Mouse (Mus musculus) ovary, postnatal 10 days (tissue): ENCODE measurements around the gene Zfp658.
A peak's percentile ranks its signal among the peaks of the same experiment; 100 is the strongest.

ENCODE experiments used
- DNase-seq: peaks from one replicate; pipeline ENCODE4 v3.0.0; 2022; ENCODE audit warnings: low spot score

The Zfp658 gene

GRCm38 (mm10) chr7:43562006-43562633, at the start of gene Zfp658:
Gene Zfp658, plus strand, starts transcription at chr7:43562256.
- peak; percentile 54 for DNase-seq

DNA sequence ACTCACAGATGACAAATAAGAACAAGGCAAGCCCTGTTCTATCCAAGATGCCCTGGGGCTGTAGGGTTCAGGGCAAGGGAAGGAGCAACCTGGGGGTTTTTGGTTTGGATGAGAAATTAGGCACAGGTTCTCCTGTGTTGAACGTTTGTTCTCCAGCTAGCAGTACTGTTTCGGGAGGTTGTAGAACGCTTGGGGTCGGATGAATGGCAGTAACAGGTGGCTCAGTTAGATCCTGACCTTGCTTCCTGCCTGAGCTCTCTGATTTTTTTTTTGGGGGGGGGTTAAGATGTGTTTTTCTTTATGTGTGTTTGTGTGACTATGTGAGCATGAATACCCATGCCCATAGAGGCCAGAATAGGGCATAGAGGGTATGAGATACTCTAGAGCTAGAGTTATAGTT, 49.5 kb upstream of the Zfp658 start:
- DNase-seq: no peak

GRCm38 (mm10) chr7:43515076-43515475, 47.0 kb upstream of the Zfp658 start:
- no peak for DNase-seq

DNA sequence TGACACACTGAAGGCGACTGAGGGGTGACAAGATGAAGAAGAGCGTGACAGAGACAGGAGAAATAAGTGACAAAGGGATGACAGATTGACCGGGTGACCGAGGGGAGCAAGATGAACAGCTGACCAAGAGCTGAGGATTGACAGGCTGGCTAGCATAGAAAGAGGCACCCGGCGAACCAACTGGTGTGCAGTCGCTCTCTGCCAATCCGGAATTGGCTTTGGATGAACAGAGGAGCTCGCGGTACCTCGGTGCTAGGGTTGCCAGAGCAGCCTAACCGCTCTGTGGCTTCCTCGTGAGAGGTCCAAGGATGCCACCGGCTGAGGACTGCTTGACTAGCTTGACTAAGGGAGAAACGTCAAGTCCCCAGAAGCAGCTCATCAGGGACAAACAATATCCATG, 43.7 kb upstream of the Zfp658 start:
- no peak for DNase-seq

DNA sequence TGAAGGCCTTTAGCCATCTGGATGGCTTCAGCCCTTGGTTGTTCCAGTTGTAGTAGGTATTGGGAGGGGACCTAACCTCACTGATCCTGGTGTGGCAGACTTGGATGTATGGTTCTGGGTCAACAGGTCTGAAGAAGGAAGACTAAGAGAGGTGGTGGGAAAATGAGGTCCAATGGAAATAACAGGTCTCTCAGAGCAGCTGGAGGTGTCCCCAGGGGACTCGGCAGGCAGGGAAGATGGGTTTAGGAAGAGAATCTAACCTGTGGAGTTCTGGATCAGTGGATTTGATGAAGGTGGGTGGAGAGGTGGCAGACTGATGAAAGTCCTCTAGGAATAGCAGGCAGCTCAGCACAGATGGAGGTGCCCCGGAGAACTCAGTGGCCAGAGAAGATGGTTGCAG, 39.3 kb upstream of the Zfp658 start:
- DNase-seq: no peak

DNA sequence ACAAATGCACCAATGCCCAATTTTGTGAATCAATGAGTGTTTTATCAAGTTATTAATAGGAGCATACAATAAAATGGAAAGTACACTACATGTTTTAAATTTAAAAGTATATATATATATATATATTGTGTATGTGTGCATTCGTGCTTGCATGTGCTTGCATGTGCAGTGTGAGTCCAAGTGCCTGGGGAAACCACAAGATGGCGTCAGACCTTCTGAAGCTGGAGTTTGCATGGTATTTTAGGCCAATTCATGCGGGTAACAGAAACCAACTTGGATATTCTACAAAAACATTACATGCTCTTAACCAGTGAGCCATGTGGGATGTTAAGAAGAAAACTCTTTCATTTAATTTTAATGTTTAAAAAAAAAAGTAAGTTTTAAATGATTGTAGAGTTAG, 36.7 kb upstream of the Zfp658 start:
- DNase-seq: no peak

DNA sequence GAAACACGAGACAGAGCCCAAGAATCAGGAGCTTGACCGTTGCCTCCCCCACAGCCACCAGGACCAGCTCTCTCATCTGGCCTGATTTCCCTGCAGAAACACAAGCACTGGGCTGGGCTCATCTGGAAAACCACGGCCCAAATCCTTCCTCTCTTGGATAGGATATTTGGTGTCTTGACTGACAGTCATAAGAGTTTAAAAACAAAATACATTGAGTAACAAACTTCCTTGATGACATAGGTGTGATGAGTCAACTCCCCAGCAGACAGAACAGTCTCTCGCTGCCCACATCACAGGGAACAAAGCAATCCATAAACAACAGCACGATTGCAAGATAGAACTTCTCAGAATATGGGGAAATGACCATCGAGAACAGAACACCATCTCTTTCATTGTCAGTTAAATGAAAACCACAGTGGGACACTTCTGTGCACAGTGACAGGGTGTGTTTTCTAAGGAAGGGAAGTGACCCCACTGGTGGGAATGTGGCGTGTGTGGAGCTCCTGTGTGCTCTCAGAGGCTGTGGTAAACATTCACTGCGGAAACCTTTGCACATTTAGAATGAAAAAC, 31.8 kb upstream of the Zfp658 start:
- no peak for DNase-seq

GRCm38 (mm10) chr7:43532936-43533505, 29.0 kb upstream of the Zfp658 start:
- no peak for DNase-seq

GRCm38 (mm10) chr7:43538524-43538923, 23.5 kb upstream of the Zfp658 start:
- no peak for DNase-seq

DNA sequence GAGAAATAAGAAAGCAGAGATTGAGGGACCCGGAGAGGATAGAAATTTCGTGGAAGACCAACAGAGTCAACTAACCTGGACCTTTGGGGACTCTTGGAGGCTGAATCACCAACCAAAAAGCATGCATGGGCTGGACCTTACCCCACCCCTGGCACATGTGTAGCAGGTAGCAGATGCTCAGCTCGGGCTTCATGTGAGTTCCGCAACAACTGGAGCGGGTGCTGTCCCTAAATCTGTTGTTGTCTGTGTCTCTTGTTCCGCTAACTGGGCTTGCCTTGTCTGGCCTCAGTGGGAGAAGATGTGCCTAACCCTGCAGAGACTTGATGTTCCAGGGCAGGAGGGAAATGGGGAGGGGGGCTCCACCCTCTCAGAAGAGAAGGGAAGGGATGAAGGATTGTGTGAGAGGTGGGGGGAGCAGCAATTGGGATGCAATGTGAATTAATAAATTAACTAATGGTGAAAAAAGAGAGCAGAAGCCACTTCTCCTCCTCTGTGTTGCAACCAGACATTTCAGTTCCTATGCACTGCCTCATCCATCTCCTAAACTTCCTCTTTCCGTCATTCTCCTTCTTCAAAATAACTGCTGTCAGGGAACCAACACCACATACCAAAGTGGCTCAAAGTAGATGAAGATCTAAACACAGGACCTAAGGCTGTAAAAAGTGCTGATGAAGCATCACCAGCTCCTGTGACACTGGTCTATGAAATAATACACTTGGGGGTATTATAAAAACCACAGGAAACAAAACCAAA, 17.7 kb upstream of the Zfp658 start, which contains the start of gene Cd33:
Gene Cd33, minus strand, starts transcription at position 204 of the 753 bp plus-strand sequence.
- no peak for DNase-seq

- no peak for DNase-seq
Observed at GRCm38 (mm10) chr7:43545656-43546545, 16.2 kb upstream of the Zfp658 start.

- no peak for DNase-seq
Observed at GRCm38 (mm10) chr7:43547666-43548065, 14.4 kb upstream of the Zfp658 start.

- DNase-seq: no peak
Observed at GRCm38 (mm10) chr7:43548206-43548605, 13.8 kb upstream of the Zfp658 start.

DNA sequence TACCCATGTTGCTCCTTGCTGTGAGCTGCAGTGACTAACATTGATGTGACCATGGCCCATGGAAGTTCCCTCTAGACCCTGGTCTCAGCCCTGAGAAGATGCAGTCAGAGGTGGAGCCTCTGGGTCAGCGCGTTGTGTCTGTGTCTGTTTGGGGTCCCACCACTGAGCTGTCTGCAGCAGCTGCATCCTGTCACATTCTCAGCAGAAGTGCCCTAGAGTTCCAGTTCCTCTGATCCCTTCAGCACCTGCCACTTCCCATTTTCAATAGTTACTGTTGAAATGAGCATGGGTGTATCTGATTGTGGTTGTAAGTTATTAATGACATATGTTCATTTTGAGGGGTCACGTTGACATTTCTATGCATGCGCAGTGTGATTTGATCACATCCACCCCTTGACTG, 8.9 kb upstream of the Zfp658 start:
- no peak for DNase-seq

DNA sequence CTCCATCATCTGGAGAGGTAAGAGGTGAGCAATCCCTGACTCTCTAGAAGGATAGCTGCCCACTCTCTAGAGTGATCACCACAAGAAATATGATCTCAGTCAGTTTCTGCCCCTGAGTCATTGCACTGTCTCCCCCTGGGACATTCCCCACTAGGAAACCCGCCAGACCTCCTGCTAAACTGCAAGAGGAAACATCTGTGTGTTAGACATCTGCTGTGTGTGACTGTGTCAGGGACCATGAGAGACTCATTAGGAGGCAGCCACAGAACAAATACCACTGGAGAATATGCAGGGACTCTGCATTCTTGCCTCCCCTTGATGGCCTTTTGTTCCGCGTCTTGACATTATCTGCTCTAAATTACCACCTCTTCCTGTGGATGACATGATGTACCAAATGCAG, 7.5 kb upstream of the Zfp658 start:
- DNase-seq: no peak

DNA sequence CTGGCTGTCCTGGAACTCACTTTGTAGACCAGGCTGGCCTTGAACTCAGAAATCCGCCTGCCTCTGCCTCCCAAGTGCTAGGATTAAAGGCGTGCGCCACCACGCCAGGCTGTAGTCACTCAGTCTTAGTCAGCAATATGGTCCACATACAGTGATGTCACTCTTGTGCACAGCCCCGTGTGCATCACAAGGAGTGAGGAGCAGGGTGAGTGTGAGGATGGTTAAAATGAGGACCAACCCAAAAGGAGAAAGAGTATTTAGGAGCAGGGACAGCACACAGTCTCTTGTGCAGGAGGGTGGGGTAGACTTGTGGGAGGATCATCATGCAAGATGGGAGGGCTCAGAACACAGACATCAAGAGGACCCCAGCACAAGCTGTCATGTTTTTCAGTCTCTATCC, 6.7 kb upstream of the Zfp658 start:
- DNase-seq: no peak

- DNase-seq: no peak
Observed at GRCm38 (mm10) chr7:43556901-43557300, 5.2 kb upstream of the Zfp658 start.

DNA sequence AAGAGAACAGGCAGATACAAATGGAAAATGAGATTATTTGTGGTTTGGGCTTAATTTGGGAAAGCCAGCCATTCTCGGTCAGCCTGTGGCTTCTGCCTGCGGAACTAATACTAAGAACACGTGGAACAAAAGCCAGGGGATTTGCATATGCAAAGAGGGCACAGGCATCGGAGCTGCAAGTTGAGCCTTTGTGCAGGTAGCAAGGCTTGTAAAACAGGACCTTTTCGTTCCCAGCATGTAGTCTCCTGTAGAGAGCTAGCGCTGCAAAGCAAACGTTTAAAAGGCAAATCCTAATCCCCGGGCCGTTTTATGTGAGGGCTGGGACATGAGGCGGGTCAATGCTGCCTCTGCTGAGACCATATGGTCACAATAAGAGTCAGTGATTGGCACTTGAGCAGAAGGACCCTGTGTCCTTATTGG, 605 bp downstream of the Zfp658 start:
- DNase-seq: peak; percentile 4

- no peak for DNase-seq
Observed at GRCm38 (mm10) chr7:43563300-43563699, 1.2 kb downstream of the Zfp658 start.

- no peak for DNase-seq
Observed at GRCm38 (mm10) chr7:43571216-43571615, 9.2 kb downstream of the Zfp658 start.

DNA sequence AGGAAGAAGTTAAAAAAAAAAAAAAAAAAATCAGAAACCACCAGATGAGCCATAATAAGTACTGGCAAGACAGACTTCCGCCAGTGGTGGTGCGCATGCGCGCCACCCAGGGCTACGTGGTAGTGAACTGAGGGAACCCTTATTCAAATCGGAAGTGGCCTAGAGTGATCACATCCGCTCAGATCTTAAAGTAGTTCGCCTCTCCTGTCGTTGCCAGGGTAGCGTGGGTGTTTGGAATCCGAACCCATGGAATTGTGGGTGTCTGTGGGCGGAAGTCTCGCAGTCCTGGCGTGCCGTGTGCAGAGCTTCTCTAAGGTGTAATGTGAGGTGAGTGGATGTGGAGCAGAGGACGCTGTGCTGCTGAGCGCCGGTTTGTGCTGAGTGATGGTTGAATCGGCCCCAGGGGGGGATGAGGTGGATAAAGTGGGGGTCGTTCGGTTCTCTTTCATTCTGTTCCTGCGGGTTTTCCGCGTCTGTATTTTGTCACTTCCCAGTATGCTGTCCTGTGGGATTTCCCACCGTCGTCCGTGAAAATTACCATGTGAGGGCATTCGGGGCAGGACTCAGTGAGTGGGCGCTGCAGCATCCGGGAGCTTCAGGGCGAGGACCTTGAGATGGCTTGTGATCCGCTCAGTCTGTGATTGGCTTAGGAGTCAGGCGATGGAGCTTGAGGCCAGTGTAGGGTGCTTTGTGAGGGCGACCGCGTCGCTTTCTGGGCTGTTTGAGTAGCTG, 17.6 kb downstream of the Zfp658 start, which contains the start of gene Zfp719:
Gene Zfp719, plus strand, starts transcription at position 171 of the 732 bp plus-strand sequence.
- peak; percentile 63 for DNase-seq
